Mouse (Mus musculus): ENCODE results near the gene Gm49416. TPM values are rescaled to one million over a fixed set of nuclear protein-coding genes. Genes with fewer than 3 reads are reported as not detected.
"Not testable (repeated sequence)": the region's sequence is repeated elsewhere in the genome, so short reads cannot be mapped to it uniquely, and the experiment has no call there.

The Gm49416 gene
- not detected in 2 replicates for polyA plus RNA-seq (2012; rRNA removed)

GRCm38 (mm10) chr19:8888511-8889385 lies at the start of gene Gm49416, which contains the start of gene 1810009A15Rik:
Gene Gm49416 (plus strand): TSS chr19:8888926.
Gene 1810009A15Rik (plus strand): TSS chr19:8888853.
- peak; percentile 88 to 96 for DNase-seq (ENCODE audit: extremely low spot score in 1 of 2, low spot score in 1 of 2)

GRCm38 (mm10) chr19:8839103-8839907 lies 49.4 kb upstream of the Gm49416 start, which contains the start of gene Gng3:
Gene Gng3 (minus strand): TSS chr19:8839194.
- DNase-seq (ENCODE audit: extremely low spot score in 1 of 2, low spot score in 1 of 2) = peak; percentile 89 to 90

- DNase-seq (ENCODE audit: extremely low spot score in 1 of 2, low spot score in 1 of 2) = peak in 1 of 2 experiments; percentile 78
Observed at GRCm38 (mm10) chr19:8839908-8840791, 48.6 kb upstream of the Gm49416 start.

- DNase-seq (ENCODE audit: extremely low spot score in 1 of 2, low spot score in 1 of 2) = no peak
Observed at GRCm38 (mm10) chr19:8841012-8841411, 47.7 kb upstream of the Gm49416 start.

GRCm38 (mm10) chr19:8842961-8843360 lies 45.8 kb upstream of the Gm49416 start:
- no peak for DNase-seq (ENCODE audit: extremely low spot score in 1 of 2, low spot score in 1 of 2)

GRCm38 (mm10) chr19:8844371-8845129 lies 44.2 kb upstream of the Gm49416 start:
- peak in 1 of 2 experiments; percentile 91 for DNase-seq (ENCODE audit: extremely low spot score in 1 of 2, low spot score in 1 of 2)

GRCm38 (mm10) chr19:8848356-8848755 lies 40.4 kb upstream of the Gm49416 start:
- DNase-seq (ENCODE audit: extremely low spot score in 1 of 2, low spot score in 1 of 2) = no peak

GRCm38 (mm10) chr19:8850402-8850901 lies 38.3 kb upstream of the Gm49416 start, which contains the start of gene Lrrn4cl:
Gene Lrrn4cl (plus strand): TSS chr19:8850768.
- DNase-seq (ENCODE audit: extremely low spot score in 1 of 2, low spot score in 1 of 2) = no peak

- no peak for DNase-seq (ENCODE audit: extremely low spot score in 1 of 2, low spot score in 1 of 2)
Observed at GRCm38 (mm10) chr19:8851639-8852038, 37.1 kb upstream of the Gm49416 start.

- DNase-seq (ENCODE audit: extremely low spot score in 1 of 2, low spot score in 1 of 2) = no peak
Observed at GRCm38 (mm10) chr19:8852236-8852928, 36.3 kb upstream of the Gm49416 start.

GRCm38 (mm10) chr19:8853117-8853516 lies 35.6 kb upstream of the Gm49416 start:
- no peak for DNase-seq (ENCODE audit: extremely low spot score in 1 of 2, low spot score in 1 of 2)

- DNase-seq (ENCODE audit: extremely low spot score in 1 of 2, low spot score in 1 of 2) = no peak
Observed at GRCm38 (mm10) chr19:8857689-8858088, 31.0 kb upstream of the Gm49416 start.

- DNase-seq (ENCODE audit: extremely low spot score in 1 of 2, low spot score in 1 of 2) = no peak
Observed at GRCm38 (mm10) chr19:8859018-8859417, 29.7 kb upstream of the Gm49416 start.

GRCm38 (mm10) chr19:8864265-8864664 lies 24.5 kb upstream of the Gm49416 start:
- no peak for DNase-seq (ENCODE audit: extremely low spot score in 1 of 2, low spot score in 1 of 2)

- not testable (repeated sequence) for DNase-seq (ENCODE audit: extremely low spot score in 1 of 2, low spot score in 1 of 2)
Observed at GRCm38 (mm10) chr19:8870381-8870780, 18.3 kb upstream of the Gm49416 start.

- DNase-seq (ENCODE audit: extremely low spot score in 1 of 2, low spot score in 1 of 2) = no peak
Observed at GRCm38 (mm10) chr19:8870838-8871237, 17.9 kb upstream of the Gm49416 start.

- DNase-seq (ENCODE audit: extremely low spot score in 1 of 2, low spot score in 1 of 2) = peak; percentile 97 to 99
Observed at GRCm38 (mm10) chr19:8871267-8872186, 17.2 kb upstream of the Gm49416 start, which contains the start of gene Ubxn1. Gene Ubxn1 (plus strand): TSS chr19:8871496.

Measured in frontal cortex, adult 2 months (tissue).